Mouse (Mus musculus) adrenal gland (tissue): ENCODE results near the gene Nploc4.
"Not testable (repeated sequence)": the region's sequence is repeated elsewhere in the genome, so short reads cannot be mapped to it uniquely, and the experiment has no call there.

Source experiments
- intact Hi-C: fragments of 180-260 bp; cut with DNase I; formaldehyde crosslinking; loops from one replicate; pipeline ENCODE4 v1.15.1; 2025

The Nploc4 gene

GRCm38 (mm10) chr11:120444106-120444505, 6.6 kb upstream of the Nploc4 start:
- intact Hi-C loops: no loop called here

- intact Hi-C loops: no loop called here
Observed at GRCm38 (mm10) chr11:120442765-120443280, 5.3 kb upstream of the Nploc4 start.

- intact Hi-C loops: no loop called here
Observed at GRCm38 (mm10) chr11:120442344-120442743, 4.8 kb upstream of the Nploc4 start, which contains the start of gene Tspan10. Tspan10 (plus strand) TSS chr11:120442644.

GRCm38 (mm10) chr11:120437857-120438385, 413 bp upstream of the Nploc4 start:
- intact Hi-C loops: no loop called here

GRCm38 (mm10) chr11:120426727-120427126, 10.8 kb downstream of the Nploc4 start:
- intact Hi-C loops: loop anchor here (5.0 kb wide), 1 partner anchor 44 kb away; no protein-coding TSS in a partner anchor

- intact Hi-C loops: no loop called here
Observed at GRCm38 (mm10) chr11:120423569-120424295, 13.8 kb downstream of the Nploc4 start.

GRCm38 (mm10) chr11:120422651-120423568, 14.6 kb downstream of the Nploc4 start:
- intact Hi-C loops: no loop called here

GRCm38 (mm10) chr11:120418592-120418991, 18.9 kb downstream of the Nploc4 start:
- intact Hi-C loops: no loop called here

- intact Hi-C loops: no loop called here
Observed at GRCm38 (mm10) chr11:120417852-120418251, 19.7 kb downstream of the Nploc4 start.

GRCm38 (mm10) chr11:120413621-120414020, 23.9 kb downstream of the Nploc4 start:
- intact Hi-C loops: not testable (repeated sequence)

GRCm38 (mm10) chr11:120406445-120406844, 31.1 kb downstream of the Nploc4 start:
- intact Hi-C loops: no loop called here

- intact Hi-C loops: no loop called here
Observed at GRCm38 (mm10) chr11:120405867-120406266, 31.6 kb downstream of the Nploc4 start.

- intact Hi-C loops: no loop called here
Observed at GRCm38 (mm10) chr11:120404814-120405213, 32.7 kb downstream of the Nploc4 start.

- intact Hi-C loops: no loop called here
Observed at GRCm38 (mm10) chr11:120399319-120399718, 38.2 kb downstream of the Nploc4 start.

- intact Hi-C loops: no loop called here
Observed at GRCm38 (mm10) chr11:120397602-120398001, 39.9 kb downstream of the Nploc4 start.

GRCm38 (mm10) chr11:120395661-120396060, 41.8 kb downstream of the Nploc4 start:
- intact Hi-C loops: no loop called here

- intact Hi-C loops: no loop called here
Observed at GRCm38 (mm10) chr11:120388580-120388979, 48.9 kb downstream of the Nploc4 start.

- intact Hi-C loops: no loop called here
Observed at GRCm38 (mm10) chr11:120387157-120387556, 50.4 kb downstream of the Nploc4 start.

- intact Hi-C loops: no loop called here
Observed at GRCm38 (mm10) chr11:120386632-120387031, 50.9 kb downstream of the Nploc4 start.

- intact Hi-C loops: loop anchor here (5.0 kb wide), 1 partner anchor 45 kb away; no protein-coding TSS in a partner anchor
Observed at GRCm38 (mm10) chr11:120382509-120382908, 55.0 kb downstream of the Nploc4 start.

- intact Hi-C loops: loop anchor here (5.0 kb wide), 1 partner anchor 46 kb away; no protein-coding TSS in a partner anchor
Observed at GRCm38 (mm10) chr11:120381157-120381556, 56.4 kb downstream of the Nploc4 start.
